Mouse (Mus musculus) embryo, embryonic 10 days (tissue): Measurements from ENCODE around the gene Sipa1l2.
A peak's percentile ranks its signal among the peaks of the same experiment; 100 is the strongest.
"Not testable (repeated sequence)": the region's sequence is repeated elsewhere in the genome, so short reads cannot be mapped to it uniquely, and the experiment has no call there.

Experiments used
- DNase-seq: peaks from one replicate; pipeline ENCODE4 v3.0.0-alpha.2; 2015; ENCODE audit warnings: low spot score

The Sipa1l2 gene

DNA sequence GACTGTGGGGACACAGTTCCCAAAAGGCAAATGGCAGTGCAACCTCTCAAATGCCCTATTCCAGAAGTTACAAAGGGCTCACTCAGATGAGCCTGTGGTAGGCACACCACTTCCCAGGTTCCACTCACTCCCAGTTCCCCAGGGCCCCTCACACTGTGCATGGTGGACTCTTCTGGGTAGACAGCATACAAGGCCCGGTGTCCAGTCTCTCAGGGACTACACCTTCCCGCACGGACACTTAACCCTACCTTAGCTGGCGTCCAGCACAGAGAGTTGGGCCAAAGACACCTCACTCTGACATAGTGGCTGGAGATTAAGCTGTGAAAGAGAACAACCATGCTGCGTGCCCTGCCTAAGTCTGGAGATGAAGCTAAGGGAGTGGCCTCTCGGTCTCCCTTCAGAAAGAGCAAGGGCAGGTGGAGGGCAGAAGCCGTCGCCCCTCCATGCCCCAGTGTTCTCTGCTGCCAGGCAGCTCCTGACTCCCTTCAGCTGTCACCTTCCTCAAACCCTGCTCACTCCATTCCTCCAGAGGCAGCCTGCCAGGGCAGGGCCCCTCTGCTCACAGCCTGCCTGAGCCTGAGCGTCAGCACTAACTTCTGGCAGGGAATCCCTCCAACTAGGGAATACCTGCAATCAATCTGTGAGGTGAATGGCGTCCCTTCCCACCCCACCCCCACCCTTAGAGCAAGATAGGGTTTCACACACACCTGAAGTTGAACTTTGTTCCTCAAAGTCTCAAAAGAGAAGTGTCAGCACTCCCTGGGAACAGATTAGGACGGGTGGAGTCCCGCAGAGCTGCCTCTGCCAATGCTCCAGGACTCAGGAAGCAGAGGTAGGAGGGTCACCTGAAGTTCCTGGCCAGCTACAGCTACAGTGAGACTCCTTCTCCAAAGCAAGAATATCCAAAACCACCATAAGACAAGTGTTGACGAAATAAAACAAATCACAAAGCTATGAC lies 30.3 kb downstream of the Sipa1l2 start:
- DNase-seq: no peak

DNA sequence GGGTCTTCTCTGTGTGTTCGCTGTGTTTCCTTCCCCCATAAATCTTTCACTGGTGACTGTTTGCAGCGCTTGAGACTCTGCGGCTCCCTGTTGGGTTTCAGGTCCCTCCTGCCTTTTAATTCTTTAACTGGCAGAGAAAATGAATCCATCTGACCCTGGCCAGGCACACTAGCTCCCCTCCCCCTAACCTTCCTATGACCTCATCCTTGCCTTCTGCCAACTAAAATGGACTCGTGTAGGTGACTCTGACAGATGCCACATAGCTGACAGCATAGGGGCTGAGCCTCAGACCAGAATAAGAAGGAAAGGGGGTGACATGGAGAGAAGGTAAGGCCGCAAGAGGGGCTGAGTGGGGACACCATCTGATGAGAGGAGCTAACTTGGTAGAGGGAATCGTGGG lies 31.3 kb downstream of the Sipa1l2 start:
- peak; percentile 52 for DNase-seq

DNA sequence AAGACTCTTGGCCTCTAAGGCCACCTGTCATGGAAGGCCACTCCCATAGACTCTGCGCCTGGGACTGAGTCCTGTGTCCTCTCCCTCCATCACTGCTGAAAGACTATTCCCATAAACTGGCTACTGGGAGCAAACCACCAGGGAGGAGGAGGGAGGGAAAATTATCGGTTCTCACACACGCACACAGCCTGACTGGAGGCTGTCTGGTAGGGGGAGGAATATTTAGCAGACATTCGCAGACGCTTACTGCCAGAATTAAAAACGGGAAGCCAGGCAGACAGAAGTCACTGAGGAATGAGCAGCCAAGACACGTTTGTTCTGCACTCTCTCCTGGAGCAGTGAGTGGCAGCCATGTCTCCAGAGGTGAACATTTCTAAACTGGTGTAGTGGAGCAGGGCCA lies 35.9 kb downstream of the Sipa1l2 start:
- no peak for DNase-seq

DNA sequence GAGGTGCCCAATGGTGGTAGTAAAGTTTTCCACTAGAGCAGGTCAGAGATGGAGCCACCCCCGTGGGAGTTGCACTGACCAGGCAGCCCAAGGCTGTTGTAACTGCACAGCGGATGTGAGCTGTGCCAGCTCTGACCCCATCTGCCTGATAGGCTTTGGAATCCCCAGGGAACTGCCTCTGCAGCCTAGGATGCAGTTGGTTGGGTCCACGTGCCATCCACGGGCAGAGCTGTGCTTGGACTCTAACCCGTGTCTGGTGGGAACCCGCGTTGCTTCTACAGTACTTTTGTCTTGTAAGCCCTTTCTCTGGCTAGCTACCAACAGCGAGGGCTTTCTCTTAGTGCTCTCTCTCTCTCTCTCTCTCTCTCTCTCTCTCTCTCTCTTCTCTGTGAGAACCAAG lies 36.7 kb downstream of the Sipa1l2 start:
- DNase-seq: no peak

DNA sequence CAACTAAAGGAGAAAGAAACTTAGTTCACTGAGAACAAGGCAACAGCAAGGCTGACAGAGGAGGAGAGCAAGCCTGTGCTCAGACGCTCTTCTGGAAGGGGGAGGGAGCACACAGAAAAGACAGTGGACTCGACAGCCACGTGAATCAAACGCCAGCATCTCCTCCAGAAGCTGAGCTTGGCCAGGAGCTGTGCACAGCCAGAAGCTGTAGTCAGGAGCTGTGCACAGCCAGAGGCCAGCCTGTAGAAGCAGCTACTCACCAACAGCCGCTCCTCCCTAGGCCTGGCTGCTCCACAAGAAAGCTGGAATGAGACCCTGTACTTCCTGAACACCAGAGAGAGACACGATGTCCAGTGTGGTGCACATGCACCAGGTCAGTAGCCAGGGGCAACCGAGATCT lies 37.4 kb downstream of the Sipa1l2 start:
- no peak for DNase-seq

DNA sequence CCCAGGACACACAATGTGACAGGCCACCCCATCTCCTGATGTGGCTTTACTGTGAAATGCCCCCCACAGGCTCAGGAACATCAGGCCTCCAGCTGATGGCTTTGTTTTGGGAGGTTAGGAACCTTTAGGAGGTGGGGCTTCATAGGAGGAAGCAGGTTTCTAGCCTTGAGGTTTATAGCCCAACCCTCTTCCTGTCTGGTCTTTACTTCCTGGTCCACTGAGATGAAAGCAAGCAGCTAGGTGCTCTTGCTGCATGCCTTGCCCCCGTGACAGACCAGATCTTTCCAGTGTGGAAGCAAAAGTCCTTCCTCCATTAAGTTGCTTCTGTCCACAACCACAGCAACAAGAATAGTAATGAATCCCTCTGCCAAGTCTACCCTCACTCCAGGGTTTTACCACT lies 38.0 kb downstream of the Sipa1l2 start:
- DNase-seq: no peak

DNA sequence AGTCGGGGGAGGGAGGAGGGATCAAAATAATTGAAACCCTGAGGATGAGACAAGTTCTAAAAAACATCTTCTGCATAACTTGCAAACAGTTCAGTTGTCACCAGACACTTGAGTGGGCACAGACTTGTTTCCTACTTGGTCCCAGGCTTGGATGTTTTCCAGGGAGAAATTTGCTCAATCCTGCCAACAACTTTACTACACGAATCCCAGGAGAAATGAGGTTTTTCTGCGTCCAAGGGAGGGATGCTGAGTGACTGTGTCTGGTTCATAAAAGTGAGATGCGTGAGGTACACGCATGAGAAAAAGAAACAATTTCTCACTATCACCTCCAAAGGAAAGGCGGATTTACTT lies 38.5 kb downstream of the Sipa1l2 start:
- DNase-seq: no peak

DNA sequence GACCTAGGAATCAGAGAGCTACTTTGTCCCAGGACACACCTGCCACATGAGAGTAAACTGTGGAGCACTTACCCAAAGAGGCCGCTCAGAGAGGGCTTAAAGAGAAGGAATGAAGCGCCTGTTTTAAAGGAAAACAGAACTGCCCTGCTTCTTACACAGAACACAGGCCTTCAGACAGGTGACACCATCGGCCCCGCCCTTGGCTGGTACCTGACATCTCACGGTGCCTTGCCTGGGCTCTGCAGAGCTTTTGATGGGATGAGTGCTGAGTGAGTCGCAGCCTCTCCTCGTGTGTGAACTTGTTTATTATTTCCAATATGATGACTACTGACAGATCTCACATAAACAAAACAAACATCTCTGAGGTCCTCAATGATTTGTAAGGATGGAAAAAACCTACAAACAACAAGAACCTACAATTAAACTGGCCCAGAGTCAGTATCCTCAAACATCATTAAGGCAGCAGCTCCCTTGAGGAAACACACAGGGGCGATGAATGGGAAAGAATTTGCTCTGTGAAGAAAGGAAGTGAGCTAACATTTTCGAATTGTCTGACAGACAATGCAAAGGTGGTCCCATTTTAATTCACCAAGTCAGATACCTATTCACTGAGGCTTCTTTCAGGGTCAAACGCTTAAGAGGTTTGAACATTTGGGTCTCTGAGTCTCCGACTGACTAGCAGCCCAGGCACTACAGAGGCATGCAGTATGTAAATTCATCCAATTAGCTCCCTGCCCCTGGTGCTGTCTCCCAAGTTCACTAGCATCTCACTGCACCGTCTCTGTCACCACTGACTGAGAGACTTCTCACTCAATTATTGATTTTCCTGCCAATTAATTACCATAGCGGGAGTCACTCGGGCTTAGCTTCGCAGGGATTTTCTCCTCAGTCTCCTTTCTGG lies 39.2 kb downstream of the Sipa1l2 start:
- DNase-seq: no peak

DNA sequence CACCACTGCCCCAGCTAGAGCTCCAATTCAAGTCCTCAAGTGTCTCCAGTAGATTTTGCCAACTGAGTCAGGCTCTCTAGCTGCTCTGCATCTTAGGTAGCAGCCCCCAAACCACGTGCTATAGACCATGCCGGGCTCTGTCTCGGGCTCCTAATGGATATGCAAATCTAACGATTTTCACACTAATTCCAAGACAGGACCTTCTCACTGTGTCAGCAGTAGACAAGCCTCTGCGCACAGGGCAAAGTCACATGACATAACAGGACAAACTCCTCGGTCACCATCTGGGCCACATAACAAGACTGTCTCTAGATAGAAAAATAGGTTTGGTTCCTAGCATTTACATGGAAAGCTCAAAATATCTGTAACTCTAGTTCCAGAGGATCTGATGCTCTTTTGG lies 40.6 kb downstream of the Sipa1l2 start:
- DNase-seq: no peak

DNA sequence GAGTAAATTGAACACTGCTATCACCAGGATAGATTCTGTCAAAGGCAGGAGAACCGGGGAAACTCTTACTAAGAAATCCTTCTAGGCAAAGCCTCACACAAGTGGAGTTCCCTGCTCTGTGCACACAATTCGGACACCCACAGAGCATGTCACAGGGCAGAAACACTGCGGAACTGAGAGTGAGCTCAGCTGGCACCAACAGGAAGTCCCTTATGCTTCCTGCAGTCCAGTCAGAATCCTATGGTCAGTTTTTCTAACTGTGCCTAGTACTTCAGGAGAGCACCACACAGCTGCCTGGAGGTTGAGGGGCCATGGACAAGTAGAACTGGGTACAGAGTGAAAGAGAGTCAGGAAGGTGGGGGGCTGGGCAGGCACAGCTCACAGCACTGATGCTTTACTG lies 41.7 kb downstream of the Sipa1l2 start:
- DNase-seq: no peak

DNA sequence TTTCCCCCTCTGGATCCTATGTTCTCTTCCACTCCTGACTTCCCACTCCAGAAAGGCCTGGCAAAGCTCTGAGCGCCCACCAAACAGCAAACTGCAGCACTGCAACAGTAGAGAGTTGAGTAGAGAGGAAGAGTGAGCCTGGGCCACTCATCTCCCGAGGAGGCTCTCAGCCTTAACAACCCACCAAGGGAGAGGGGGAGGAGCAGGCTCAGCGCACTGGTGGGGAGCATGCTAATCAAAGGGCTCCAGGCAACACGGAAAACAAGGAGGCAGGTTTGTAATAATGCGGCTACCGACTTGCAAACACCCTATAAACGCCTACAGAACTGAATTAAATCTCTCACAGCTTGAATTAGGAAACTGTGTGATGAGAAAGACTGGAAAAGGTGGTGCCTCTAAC lies 42.6 kb downstream of the Sipa1l2 start:
- DNase-seq: peak; percentile 62

DNA sequence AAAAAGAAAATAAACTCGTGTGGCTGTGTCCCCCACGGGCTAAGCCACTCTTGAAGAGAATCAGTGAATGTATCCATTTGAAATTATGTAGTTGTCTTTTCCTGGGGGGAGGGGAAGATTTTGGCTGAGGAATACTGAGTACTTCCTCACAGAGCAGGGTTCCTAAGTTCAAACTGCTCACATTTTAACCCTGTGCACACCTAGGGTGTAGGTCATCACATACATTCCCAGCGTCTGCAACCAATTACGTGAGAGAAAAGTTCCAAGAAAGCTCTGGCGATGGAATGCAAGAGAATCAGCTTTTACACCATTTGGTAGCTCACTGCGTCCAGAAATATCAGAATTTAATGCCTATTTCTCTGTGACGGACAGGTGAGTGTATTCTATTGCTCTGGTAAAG lies 43.0 kb downstream of the Sipa1l2 start:
- DNase-seq: peak; percentile 55

DNA sequence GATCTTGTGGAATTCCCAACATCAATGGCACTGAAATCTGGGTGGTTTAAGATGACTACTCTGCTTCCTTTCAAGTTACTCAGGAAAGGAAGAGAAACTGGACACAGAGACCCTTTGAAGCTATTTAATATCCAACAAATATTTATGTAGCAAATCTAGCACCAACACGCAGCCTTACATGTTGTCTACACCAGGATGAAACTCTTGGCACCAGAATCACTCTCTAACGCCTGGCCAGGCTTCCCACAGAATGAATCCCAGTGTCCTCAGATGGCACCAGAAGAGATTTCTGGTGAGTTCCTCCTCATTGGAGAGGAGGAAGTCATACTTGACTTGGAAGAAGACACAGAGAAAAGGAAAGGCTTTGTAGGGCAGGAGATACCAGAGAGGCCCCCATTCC lies 45.1 kb downstream of the Sipa1l2 start:
- DNase-seq: no peak

DNA sequence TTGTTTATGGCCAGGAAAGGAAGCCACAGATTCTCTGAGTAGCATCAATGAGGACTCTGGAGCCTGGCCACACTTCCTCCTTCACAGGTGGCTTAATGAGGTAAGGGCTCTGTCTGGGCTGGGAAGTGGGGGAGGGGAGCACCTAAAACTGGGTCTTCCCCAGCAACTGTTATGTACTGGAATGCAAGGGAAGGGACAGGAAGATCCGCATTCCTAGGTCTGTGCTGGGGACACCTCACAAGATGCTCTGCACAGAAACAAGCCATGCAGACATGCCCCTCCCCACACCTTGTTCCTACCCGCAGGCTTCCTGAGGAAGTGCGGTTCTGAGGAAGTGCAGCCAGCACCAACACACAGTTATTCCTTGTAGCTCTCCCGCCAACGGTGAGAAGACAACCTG lies 46.4 kb downstream of the Sipa1l2 start:
- no peak for DNase-seq

DNA sequence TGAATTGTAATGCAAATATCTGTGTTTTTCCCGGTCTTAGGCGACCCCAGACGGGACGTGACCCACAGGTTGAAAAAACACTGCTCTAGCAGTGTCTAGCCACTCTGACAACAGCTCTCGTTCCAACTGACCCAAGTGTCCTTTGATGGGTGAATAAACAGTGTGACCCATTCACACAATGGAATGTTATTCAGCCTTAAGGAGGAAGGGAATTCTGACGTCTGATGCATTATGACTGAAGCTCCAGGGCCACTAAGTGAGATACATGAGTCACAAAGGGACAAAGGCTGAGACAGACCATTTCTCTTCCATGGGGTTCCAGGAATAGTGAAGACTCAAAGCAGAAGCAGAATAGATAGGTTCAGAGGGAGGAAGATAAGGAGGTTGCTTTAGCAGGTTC lies 47.5 kb downstream of the Sipa1l2 start:
- peak; percentile 56 for DNase-seq

DNA sequence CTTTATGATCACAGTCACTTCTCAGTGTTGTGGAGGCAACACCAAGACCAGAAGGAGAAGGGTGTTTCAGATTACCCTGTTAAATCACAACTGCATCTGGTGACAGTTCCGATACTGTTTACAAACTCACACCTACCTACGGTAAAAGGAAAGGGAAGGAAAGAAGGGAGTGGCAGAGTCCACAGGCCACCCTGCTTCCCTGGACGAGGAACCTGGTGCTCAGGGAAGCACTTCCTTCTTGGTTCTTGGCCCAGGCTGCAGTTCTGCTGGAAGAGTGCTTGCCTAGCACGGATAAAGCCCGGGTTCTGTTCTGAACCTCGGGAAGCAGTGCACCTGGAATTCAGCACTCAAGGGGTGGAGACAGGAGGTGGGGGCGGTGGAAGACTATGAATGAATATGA lies 48.5 kb downstream of the Sipa1l2 start:
- no peak for DNase-seq

DNA sequence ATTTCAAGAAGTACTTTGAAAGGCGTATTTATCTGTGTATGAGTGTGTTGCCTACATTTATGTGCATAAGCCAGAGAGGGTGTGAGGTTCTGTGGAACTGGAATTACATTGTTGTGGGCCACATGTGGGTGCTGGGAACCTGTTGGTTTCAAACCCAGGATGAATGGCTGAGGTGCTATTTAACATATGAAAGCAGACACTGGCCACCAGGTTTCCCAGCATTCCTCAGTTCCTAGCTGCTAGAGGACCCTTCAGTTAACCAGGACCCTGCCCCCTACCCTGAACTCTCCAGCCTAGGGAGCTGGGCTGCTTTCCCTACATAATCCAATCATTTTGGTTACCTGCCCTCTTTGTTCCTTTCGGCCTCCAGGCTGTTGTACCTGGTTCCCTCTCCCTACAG lies 49.3 kb downstream of the Sipa1l2 start:
- DNase-seq: not testable (repeated sequence)

DNA sequence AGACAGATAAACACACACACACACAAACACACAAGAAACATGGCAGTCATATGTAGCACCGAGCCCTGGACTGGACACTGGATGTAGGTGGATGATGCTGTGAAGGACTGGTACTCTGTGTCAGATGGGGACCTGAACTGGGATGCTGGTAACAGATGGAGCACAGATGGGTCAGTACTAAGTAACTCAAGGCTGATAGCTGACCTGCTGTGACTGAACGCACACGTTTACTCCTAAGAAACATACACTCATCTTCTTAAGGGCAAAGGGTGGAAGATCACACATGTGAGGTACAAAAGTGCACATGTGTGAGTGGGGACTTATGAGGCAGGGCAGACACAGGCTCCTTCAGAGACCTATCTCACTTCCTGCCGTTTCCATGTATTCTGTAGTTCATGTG lies 50.7 kb downstream of the Sipa1l2 start:
- no peak for DNase-seq

DNA sequence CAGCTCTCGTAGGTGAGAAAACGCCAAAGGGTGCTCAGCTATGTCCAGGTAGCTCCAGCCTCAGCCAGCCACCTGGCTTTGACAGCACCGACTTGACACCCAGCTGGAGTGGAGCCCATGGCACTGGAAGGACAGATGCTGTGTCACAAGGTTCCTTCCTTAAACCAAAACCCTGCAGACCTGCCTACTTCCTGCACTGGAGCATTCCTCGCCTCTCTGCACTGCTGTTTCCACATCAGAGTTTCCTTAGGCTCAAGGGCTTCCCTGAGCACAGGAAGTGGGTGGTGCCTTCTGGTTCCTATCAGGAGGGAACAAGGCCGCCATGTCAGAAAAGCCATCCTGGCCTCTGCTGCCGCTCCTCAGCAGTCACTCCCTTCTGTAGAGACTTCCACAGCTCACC lies 51.3 kb downstream of the Sipa1l2 start:
- DNase-seq: peak; percentile 43

DNA sequence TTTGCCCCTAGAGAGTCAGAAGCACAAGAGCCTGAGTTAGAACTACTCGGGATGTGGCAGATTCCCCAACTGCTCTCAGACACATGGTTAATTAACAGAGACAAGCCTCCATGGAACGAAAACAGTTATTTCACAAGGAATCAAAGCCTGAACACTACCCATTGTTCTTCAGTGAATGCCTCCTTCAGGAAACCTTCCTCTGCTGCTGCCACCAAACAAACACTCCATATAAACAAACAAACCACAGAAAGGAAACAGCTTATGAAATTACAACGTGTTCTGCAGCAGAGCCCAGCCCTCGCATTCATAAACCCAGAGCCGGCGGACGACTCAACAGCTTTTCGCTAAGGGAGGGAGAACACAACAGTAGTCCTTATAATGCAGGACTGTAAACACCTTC lies 52.2 kb downstream of the Sipa1l2 start:
- DNase-seq: no peak

DNA sequence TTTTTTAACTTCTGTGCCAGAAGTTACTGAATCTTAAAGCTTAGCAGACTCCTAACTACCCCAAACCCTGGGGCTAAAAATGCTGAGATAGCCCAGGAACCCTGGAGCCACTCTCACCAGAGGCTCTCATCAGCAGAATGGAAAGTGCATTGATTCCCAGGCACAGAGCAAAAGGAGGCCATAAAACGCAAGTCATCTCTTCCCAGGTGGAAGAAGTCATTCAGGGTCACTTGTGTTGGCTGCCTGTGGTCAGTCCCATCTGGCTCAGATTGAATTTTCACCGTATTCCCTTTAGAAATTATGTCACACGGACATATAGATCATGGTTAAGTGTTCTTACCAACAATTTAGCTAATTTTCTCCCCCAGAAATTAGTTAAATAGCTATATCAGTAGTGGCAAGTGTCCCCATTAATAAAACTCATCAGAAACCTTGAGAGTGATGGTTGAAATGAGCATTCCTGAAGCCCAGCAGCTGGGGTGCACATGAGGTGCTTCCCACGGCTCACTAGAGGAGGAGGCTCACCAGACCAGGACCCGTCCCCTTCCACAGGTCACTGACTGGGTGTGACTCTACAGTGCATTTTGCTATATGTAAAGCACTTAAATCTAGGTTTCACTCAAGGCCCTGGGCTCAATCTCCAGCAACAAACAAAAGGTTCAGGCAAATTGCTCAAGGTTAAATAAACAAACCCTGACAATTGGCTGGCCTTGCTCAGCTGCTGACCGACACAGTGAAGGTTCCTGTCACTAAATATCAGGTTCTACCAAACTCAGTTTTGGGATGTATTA lies 53.3 kb downstream of the Sipa1l2 start:
- no peak for DNase-seq

DNA sequence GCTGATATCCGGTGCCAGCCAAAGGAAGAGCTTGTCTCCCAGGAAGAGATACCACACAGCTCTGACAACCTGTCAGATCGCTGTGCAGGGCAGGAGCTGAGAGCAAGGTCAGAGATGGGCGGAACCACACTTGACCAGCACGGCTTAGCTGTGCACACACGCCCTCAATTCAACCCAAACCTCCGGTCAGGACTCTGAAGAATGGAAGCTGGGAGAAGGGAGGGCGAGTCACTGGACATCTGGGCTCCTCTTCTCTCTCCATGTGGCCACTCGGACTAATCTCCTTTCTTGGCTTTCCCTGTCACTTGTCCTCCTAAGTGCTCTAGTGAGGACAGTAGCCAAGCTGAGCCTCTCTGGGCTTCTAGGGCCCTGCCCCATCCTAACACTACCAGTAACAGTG lies 53.9 kb downstream of the Sipa1l2 start:
- no peak for DNase-seq
